Comparison of ENCODE assay signal across 8 mouse cellular contexts in the genomic region with DNA sequence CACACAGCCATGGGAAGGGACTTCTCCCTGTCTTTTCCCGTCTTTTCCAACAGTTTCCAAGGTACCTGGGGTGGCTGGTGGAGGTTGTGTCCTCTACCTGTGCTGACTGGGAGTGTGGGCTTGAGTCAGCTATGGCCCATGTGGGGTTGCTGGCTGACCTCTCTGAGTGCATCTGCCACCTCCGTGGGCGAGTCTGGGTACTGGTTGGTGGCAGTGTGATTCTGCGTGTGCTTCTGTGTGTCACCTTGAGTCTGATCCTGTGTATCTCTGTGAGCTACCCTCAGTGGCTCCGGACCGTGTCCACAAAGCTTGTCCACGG. TPM values are rescaled to one million over a fixed set of nuclear protein-coding genes. Genes with fewer than 3 reads are reported as not detected.
DNase-seq lines count a peak whose midpoint lies in the region; ATAC-seq lines count a peak whose summit lies in the region.

No protein-coding gene starts in this region.

- H3K9ac ChIP-seq in kidney, embryonic 14.5 days (ENCODE audit: low read depth, low read length), result peak overlapping the region; percentile 78; the same call in 1 of the 2 replicates
- H3K9ac ChIP-seq in embryonic facial prominence, embryonic 14.5 days (ENCODE audit: low read depth, low read length), result peak overlapping the region; percentile 80
- H3K9ac ChIP-seq in intestine, embryonic 14.5 days (ENCODE audit: low read length), result peak overlapping the region; percentile 71

- no peak for ATAC-seq in kidney, embryonic 14.5 days (ENCODE audit: low FRiP score, low TSS enrichment)
- ATAC-seq in embryonic facial prominence, embryonic 14.5 days (ENCODE audit: low read depth), result no peak
- no peak for ATAC-seq in intestine, embryonic 14.5 days (replicated peaks; ENCODE audit: low FRiP score, low TSS enrichment, low read depth)
- 0 out of 2 replicates have a peak, but pooled peaks have one; percentile 19 for ATAC-seq in monocyte, adult 5-6 weeks (replicated peaks; ENCODE audit: insufficient number of reproducible peaks, low FRiP score, low TSS enrichment, poor library complexity, severe bottlenecking)
- no peak for ATAC-seq in CD4-positive, CD25-positive, alpha-beta regulatory T cell, adult 4 months
- ATAC-seq in granulocyte monocyte progenitor cell, adult 5-6 weeks (replicated peaks; ENCODE audit: poor library complexity, severe bottlenecking), result no peak

- no peak overlapping the region for H3K27ac ChIP-seq in kidney, embryonic 14.5 days (ENCODE audit: low read depth, low read length)
- H3K27ac ChIP-seq in embryonic facial prominence, embryonic 14.5 days (replicated peaks; ENCODE audit: low read depth, low read length), result no peak overlapping the region
- H3K27ac ChIP-seq in intestine, embryonic 14.5 days (ENCODE audit: low read depth), result no peak overlapping the region

- peak overlapping the region; percentile 75 for H3K4me2 ChIP-seq in kidney, embryonic 14.5 days (replicated peaks; ENCODE audit: low read depth, low read length)
- peak overlapping the region; percentile 96 for H3K4me2 ChIP-seq in embryonic facial prominence, embryonic 14.5 days (ENCODE audit: low read depth, low read length)
- H3K4me2 ChIP-seq in intestine, embryonic 14.5 days (ENCODE audit: low read length), result peak overlapping the region; percentile 92

- no peaks in the 10 kb centered on the region for H3K9me3 ChIP-seq in kidney, embryonic 14.5 days (ENCODE audit: control insufficient read depth, low read length)
- H3K9me3 ChIP-seq in embryonic facial prominence, embryonic 14.5 days (ENCODE audit: control insufficient read depth, low read length), result no peaks in the 10 kb centered on the region
- H3K9me3 ChIP-seq in intestine, embryonic 14.5 days (ENCODE audit: control insufficient read depth, low read length), result no peaks in the 10 kb centered on the region

- H3K27me3 ChIP-seq in kidney, embryonic 14.5 days (ENCODE audit: control insufficient read depth, insufficient read depth, low read length), result no peaks in the 10 kb centered on the region
- H3K27me3 ChIP-seq in embryonic facial prominence, embryonic 14.5 days (replicated peaks; ENCODE audit: control insufficient read depth, insufficient read depth, low read length), result no peaks in the 10 kb centered on the region
- no peaks in the 10 kb centered on the region for H3K27me3 ChIP-seq in intestine, embryonic 14.5 days (replicated peaks; ENCODE audit: control insufficient read depth, insufficient read depth, low read length)

- peak overlapping the region; percentile 80 for H3K4me3 ChIP-seq in kidney, embryonic 14.5 days (ENCODE audit: low read length)
- H3K4me3 ChIP-seq in embryonic facial prominence, embryonic 14.5 days (ENCODE audit: low read depth, low read length), result peak overlapping the region; percentile 74
- peak overlapping the region; percentile 70 for H3K4me3 ChIP-seq in intestine, embryonic 14.5 days (ENCODE audit: low read depth, low read length)

- 68% methylated on average over 7 of the region's 7 CpGs for WGBS in kidney, embryonic 14.5 days
- 85% methylated on average over 7 of the region's 7 CpGs for WGBS in embryonic facial prominence, embryonic 14.5 days
- 79% methylated on average over 7 of the region's 7 CpGs for WGBS in intestine, embryonic 14.5 days

- no peaks in the 10 kb centered on the region for H3K36me3 ChIP-seq in kidney, embryonic 14.5 days (ENCODE audit: control insufficient read depth, insufficient read depth, low read length)
- H3K36me3 ChIP-seq in embryonic facial prominence, embryonic 14.5 days (ENCODE audit: control insufficient read depth, insufficient read depth, low read length), result no peaks in the 10 kb centered on the region
- no peaks in the 10 kb centered on the region for H3K36me3 ChIP-seq in intestine, embryonic 14.5 days (ENCODE audit: control insufficient read depth, insufficient read depth, low read length)

- H3K4me1 ChIP-seq in kidney, embryonic 14.5 days (ENCODE audit: control insufficient read depth, insufficient read depth, low read length), result peaks cover 25% of the 10 kb centered on the region
- peaks cover 19% of the 10 kb centered on the region for H3K4me1 ChIP-seq in embryonic facial prominence, embryonic 14.5 days (ENCODE audit: control insufficient read depth, insufficient read depth, low read length)
- H3K4me1 ChIP-seq in intestine, embryonic 14.5 days (replicated peaks; ENCODE audit: control insufficient read depth, insufficient read depth, low read length), result peaks cover 22% of the 10 kb centered on the region

- DNase-seq in kidney, adult 11 months, result no peak
- DNase-seq in embryonic facial prominence, embryonic 14.5 days (ENCODE audit: low spot score), result no peak
- no peak for DNase-seq in intestine, embryonic 14.5 days (ENCODE audit: low spot score)
- DNase-seq in spleen, postnatal 4 days (ENCODE audit: low spot score in 2 of 2), result no peak

RNA-seq across cellular contexts. Expression of a gene that starts 1.6 kb away (rescaled TPM):
- polyA plus RNA-seq in kidney, embryonic 14.5 days (2014; fragmentation: Nextera tagmentation; extraction: Ambion mirVana), result 23.4 and 36.2 TPM in 2 replicates
- 40.6 and 41.3 TPM in 2 replicates for polyA plus RNA-seq in embryonic facial prominence, embryonic 14.5 days (2014; fragmentation: Nextera tagmentation; extraction: Ambion mirVana)
- polyA plus RNA-seq in intestine, embryonic 14.5 days (2014; fragmentation: Nextera tagmentation; extraction: Ambion mirVana), result 26.8 and 28.1 TPM in 2 replicates
- 0.29 to 1.1 TPM (median 0.43 TPM) in 3 replicates for total RNA-seq in monocyte, adult 5-6 weeks (2017)
- polyA plus RNA-seq in CD4-positive, CD25-positive, alpha-beta regulatory T cell, adult 4 months (2017; shearing (Covaris generic)), result 10 to 100 TPM; 11.3 to 15.6 TPM
- total RNA-seq in granulocyte monocyte progenitor cell, adult 5-6 weeks (2014; fragmentation: Nextera tagmentation), result 44.3 and 77.0 TPM in 2 replicates
- 48.5 and 62.9 TPM in 2 replicates for total RNA-seq in granulocyte monocyte progenitor cell, adult 5-6 weeks (2017)

RNA-seq across cellular contexts. Expression of a gene that starts 11.4 kb away (rescaled TPM):
- 24.3 and 30.8 TPM in 2 replicates for polyA plus RNA-seq in kidney, embryonic 14.5 days (2014; fragmentation: Nextera tagmentation; extraction: Ambion mirVana)
- polyA plus RNA-seq in embryonic facial prominence, embryonic 14.5 days (2014; fragmentation: Nextera tagmentation; extraction: Ambion mirVana), result 26.2 and 27.6 TPM in 2 replicates
- 27.5 and 28.0 TPM in 2 replicates for polyA plus RNA-seq in intestine, embryonic 14.5 days (2014; fragmentation: Nextera tagmentation; extraction: Ambion mirVana)
- 10.6 to 16.4 TPM (median 13.0 TPM) in 3 replicates for total RNA-seq in monocyte, adult 5-6 weeks (2017)
- polyA plus RNA-seq in CD4-positive, CD25-positive, alpha-beta regulatory T cell, adult 4 months (2017; shearing (Covaris generic)), result 10 to 100 TPM in 1 of 2 experiments, 1 to 10 TPM in 1; 5.0 to 14.4 TPM
- total RNA-seq in granulocyte monocyte progenitor cell, adult 5-6 weeks (2014; fragmentation: Nextera tagmentation), result 19.8 and 22.3 TPM in 2 replicates
- 18.5 and 22.1 TPM in 2 replicates for total RNA-seq in granulocyte monocyte progenitor cell, adult 5-6 weeks (2017)
